Mouse (Mus musculus) right cerebral cortex, adult 18-20 months (tissue): Measurements from ENCODE around the gene Gas6.

Experiments
- DNase-seq: peaks from one replicate; pipeline ENCODE4 v3.0.0; 2022; ENCODE audit warnings: mixed read lengths

Gas6 gene

DNA sequence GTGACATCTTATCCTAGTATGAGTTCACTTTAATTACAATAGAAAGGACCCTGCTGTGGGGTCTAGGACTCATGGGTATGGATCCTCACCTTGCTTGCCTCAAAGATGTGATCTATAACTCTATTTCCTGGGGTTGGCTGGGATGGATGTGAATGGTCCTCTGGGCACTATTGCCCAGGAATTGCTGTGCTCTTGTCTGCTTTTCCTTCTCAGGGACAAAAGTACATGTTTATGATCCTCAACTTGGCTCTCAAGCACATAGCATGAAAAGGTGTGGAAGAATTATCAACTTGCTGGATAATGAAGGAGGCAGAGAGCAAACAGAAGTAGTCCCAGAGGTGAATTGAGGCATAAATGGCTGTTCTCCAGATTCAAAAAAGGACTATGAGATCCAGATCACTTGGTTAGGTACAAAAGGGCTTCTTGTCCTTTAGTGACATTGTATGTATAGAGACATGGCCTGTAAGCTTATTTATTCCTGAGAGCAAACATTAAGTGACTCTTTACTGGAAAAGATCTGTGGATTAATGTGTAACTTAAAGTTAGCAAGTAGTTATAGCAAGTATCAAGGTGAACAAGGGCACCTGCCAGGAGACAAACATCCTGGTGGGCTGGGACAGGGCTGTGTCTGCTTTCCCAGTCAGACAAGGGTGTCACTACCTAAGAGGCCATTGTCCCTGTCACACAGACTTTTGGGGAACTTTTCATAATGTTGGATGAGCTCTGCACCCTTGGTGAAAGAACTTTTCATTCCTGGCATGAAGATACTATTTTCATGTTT, 10.8 kb upstream of the Gas6 start:
- no peak for DNase-seq

DNA sequence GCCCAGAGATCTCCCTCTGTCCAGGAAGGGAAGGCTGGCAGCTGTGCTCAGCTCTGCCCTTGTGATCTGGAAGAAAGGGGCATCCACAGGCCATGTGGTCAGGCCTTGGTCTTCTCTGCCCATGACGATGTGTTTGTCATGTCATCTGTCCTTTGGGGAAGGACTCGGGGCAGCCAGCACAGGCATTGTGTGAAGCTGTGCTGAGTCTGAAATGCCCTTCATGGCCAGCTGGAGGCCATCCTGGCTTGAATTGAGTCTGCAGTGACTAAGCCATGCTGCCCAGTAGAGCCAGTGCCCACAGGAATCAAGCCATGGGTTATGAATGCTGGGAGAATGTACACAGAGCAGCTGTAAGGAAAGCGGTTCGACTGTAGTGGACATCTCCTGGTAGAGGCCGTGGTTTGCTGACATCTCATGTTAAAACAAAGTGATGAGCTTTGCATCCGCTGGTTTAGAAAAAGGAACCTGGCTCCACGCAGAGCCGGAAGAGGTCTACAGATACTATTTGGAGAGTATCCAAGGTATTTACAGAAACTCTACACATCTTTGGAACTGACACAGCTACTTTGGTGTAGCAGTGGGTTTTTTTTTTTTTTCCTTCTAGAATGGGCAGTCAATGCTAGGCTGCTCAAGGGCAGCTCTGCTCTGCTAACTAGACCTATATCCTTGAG, 9.8 kb upstream of the Gas6 start:
- no peak for DNase-seq

DNA sequence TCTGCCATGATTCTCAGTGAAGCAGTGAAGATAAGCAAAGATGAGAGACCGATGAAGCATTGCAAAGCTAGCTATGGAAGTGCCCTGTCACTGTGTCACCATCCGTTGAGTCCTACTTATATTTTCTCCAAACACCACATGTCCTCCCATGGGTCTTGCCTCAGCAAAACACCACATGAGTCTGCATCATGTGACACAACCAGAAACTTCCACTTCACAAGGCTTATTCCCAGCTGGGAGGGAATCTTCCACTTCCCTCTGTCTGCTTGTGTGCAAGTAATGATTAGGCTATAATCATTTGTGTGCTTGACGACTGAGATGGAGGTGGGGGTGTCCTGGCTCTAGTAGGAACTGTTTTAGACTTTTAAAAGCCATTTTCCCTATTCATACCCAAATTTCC, 6.9 kb upstream of the Gas6 start:
- no peak for DNase-seq

DNA sequence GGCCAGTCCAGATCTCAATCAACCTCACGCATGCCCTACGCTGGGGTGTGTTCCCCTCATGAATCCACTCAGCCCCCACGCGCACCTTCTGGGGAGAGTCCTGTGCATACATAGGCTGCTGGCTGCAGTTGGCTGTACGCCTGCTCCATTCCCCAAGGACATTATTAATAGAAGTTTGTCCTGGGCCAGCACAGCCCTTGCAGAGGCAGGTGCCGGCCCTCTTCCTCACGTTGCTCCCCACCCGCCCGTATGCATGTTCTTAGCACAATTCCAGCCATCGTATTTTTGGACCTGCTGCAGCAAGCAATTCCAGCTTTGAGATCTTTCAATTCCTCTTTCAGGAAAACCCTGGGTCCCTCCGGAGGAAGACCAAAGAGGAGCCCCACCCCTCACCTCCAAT, 1.3 kb downstream of the Gas6 start:
- no peak for DNase-seq

DNA sequence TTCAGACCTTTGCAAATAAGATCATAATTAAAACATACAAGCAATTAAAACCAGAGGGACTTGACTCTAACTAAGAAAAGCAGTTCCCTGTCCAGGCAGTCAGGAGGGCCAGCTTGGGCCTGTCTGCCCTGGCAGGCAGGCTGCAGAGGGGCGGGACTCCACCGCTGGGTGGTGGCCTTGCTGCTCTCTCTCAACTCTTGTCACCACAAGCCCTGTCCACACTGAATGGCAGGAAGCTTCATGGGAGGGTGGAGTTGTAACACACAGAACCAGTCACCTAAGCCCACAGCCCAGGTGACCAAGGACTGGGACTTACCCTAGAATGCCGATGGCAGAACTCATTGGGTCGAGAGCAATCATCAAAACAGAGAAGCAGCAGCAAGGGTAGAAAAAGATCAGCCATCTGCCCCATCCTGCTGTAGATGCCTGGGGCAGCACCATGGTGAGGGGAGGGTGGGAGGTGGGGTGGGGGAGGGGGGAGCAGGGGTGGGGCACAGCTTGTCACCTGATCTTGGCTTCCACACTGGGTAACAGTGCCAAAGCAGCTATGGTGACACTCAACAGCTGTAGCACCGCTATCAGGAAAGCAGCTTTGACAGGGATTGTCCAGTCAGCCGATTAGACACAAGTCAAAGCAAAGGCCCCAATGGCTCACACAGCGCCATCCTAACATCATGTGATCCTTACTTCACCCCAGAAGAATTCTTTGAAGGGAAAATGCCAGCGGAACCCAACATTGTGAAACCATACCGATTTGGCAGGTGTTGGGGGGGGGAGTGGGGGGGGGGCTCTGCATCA, 1.9 kb downstream of the Gas6 start:
- no peak for DNase-seq

DNA sequence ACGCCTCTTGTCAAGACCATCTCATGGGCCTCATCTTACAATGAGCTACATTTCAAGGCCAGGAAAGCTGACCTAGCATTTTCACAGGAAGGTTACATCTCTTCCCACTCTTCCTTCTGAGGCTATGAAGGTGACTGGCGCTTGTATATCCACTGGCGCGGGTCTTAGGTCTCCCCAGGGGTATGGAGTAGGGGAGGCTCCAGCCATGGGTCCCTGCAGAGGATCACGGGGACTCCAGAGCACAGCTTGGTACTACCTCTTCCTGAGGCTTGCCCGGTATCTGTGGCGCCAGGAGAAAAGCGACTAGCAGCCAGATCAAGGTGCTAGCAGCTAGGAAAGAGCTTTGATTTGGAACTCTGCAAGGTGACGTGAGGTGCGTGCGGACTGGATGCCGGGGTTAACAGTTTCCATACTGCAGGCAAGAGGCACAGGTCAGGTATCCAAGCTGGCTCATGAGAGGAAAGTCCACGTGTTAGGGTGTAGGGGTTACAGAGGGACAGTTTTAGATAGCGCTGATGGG, 2.7 kb downstream of the Gas6 start:
- DNase-seq, result no peak

DNA sequence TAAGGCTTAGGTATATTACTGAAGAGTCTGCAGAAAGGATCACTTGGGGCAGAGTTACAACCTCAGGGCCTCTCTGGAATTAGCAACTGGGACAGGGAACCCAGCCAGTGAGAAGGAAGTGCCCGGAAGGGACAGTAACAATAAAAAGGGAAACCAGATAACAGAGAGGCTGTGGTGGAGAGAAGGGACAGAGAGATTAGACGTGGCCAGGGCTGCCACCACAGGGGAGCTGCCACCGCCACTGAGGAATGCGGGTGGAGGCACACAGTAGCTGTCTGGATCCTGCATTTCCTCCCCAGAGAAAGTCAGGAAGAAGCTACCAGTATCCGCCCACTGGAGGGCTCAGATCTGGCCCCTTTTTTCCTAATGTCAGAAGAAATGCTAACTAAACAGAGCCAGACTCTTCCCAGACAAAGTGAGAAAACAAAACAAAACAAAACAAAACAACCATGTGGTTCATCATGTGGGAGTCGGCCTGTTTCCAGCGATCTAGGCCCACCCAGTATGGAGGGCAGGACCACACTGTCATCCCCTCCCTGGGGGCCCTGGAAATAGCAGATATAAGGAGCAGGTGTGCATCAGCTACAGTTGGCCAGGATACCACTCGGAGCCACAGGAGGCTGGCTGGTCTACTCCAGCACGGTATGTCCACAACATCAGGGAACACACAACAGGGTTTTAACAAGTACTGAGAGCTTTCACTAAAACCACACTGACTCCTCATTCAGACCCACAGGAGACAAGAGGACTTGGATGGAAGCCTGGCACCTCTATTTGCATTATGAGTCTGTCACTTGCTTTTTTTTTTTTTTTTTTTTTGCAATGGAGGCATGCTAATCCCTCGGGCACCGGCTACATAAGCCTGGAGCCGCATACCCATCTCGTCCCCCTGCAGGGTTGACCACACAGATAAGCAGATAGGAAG, 4.0 kb downstream of the Gas6 start:
- no peak for DNase-seq

DNA sequence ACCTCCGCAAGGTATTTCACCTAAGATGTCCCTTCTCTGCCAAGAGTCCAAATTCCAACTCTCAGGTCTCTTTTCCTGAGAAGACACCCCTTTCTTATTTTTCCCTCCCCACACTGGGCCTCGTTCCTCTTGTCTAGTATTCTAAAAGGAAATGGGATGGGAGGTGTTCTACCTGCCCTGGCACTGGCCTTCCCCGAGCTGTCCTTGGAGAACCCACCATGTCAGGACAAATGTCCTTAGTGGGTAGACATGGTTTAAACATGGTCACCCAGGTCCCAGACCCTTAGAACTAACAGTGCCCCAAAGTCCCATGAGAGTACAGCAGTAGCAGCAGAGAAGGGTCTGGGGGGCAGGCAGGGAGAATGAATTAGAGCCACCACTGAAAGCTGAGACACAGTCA, 4.9 kb downstream of the Gas6 start:
- no peak for DNase-seq

DNA sequence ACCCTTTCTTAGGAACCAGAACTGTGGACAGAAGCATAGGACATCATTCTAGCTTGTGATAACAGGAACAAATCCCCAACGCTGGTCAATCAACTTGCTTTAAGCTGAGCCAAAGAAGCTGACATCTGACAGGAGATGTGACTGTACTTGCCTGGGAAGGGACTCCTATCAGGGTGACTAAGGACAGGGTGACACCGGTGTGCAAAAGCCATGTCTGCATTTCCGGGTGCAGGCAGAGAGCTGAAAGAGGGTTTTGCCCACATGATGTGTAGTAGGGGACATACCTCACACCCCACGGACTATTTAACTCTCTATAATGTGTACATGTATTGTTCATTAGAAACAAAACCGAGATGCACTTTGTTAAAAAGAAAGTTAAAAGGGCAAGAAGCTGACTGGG, 11.1 kb downstream of the Gas6 start:
- DNase-seq, result no peak

DNA sequence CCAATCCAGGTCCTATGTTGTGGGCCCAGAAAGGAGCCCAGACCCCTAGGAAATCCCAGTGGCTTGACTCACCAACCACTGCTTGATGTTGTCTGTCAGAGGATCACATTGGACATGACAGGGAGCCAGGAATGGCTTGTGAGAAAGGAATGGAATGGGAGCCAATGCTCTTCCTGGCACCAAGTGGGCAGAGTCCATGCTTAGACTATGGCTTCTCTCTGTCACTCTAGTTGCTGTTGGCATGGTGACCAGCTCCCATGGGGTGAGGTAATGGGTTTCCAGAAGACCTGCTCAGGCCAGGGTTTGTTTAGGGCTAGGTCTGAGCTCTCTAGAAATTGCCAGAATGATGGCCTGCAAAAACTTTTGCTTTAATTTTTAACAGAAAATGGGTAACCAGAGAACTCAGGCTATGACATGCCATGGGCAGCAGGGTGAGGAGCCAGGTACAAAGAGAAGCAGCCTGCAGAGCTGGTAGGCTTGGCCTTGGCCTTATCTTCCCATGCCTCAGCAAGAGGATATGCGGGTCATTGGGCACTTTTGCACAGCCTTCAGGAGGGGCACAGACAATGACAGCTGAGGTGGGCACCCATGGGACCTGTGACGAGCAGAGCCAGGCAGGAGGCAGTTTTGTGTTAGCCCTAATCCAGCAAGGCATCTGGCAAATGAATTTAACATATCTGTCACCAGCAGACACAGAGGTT, 12.0 kb downstream of the Gas6 start:
- no peak for DNase-seq

DNA sequence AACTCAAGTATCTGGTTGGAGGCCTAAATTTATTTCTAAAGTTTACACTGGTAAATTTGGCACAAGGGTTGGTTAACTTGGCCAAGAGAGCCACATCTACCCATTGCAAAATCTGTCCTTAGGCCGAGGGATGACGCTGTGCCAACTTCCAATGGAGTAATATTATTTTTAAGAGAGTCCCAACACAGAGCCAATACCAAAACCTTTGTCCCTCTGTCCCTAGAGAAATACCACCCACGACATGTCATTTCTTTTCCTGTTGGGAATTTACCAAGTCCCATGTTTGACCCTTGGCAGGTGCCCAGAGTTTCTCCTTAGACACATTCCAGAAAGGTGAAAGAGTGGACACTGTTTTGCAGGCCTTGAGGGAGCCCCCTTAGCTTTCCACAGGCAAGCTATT, 12.7 kb downstream of the Gas6 start:
- DNase-seq, result no peak

DNA sequence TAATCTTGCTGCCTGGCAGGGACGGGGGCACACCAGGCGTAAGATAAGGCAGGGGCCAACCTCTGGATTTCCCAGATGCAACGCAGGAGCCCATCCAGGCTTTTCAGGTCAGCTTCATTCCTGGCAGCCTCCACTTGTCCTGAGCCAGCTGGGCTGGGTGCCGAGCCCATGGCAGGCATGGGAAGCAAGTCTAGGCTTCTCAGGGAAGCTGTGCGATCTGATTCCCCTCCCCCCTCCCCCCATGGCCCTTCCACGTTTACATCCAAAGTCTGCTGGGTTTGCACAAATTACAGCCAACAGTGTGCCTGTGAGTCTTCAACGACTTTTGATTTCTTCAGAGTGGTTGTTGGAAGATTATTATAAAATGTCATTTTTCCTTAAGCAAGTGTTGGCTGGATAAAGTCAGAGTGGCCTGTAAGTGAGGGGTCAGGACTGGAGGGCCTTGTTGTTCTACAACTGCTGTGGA, 13.2 kb downstream of the Gas6 start:
- DNase-seq, result no peak

DNA sequence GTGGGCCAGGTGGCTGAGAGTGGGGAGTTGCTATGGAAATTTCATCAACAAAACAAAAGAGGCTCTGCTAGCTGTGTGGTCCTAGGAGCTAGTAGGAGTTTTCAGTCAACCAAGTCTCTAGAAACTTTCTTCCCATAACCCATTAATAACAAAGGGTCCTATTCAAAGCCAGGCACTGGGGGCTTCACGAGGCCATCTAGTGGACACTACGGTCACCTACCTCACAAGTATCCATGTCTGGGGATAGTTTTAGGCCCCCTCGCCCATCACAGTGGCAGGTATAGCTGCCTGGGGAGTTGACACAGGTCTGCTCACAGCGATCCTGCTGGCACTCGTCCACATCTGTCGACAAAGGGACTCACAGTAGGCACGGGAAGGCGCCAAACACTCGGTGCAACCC, 18.4 kb downstream of the Gas6 start:
- DNase-seq, result no peak

DNA sequence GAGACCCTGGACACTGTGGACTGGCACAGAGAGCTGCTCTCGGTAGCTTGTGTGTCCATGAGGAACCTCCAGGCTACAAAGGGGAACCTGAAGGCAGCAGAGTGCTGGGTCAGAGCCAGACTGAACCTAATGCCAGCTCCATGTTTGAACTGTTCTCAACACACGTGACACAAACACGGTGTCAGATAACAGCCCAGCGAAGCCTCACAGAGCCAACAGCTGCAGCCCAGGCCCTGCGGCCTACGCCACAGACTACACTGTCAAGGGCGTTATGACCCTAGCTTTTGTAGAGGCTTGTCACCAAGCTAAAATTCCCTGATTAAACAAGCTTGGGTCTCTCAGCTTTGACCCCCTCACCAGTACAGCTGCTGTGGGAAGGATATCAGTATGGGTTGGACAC, 22.0 kb downstream of the Gas6 start:
- DNase-seq, result no peak

DNA sequence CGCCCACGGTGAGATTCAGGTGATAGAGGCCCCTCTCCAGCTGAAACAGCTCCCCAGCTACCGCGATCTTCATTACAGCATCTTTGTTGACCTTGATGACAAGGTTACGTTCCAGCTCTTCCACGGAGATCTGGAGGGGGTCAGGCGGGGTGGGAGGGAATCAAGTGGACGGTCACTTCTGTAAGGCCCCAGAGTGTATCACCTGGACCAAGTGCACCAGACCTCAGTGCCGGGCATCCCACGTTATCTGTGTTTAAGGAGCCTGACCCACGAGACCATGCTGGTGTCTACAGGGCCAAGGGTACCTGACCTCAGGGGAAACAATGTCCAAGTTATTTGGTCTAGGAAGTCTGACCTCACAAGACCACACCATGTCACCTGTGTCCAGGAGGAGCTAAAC, 22.8 kb downstream of the Gas6 start:
- DNase-seq, result no peak

DNA sequence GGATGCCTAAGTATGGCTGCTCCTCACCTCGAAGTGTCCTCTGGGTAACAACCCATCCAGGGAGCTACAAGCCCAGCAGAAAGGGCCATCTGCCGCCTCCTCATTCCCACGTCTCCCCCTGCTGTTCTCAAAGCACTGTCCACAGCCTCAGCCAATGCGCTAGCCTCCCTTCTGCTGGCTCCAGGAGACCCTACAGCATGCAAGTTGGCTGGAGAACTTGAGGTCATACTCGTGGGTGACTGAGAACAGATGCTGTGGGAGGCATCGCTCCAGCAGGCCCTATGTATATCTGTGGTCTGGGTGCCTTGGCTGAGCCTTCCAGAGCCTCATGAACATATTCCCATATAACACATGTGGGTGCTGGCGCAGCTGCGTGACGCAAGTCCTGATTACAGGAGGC, 25.6 kb downstream of the Gas6 start:
- peak; percentile 55 for DNase-seq

DNA sequence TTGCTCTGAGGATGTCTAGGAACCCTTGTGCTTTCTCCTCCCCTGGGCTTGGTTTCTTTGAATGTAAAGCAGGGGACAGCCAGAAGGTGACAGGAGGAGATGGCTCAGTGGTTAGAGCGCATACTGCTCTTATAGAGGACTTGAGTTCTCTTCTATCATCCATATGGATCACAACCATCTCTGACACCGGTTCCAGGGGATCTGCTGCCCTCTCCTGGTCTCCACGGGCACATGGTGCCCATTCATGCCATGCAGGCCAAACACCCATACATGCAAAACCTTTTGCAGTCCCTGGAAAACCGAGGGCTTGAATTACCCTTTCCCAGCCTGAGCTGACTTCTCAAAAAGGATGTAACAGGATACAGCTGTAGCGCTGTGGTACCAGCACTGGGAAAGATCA, 27.3 kb downstream of the Gas6 start:
- no peak for DNase-seq

DNA sequence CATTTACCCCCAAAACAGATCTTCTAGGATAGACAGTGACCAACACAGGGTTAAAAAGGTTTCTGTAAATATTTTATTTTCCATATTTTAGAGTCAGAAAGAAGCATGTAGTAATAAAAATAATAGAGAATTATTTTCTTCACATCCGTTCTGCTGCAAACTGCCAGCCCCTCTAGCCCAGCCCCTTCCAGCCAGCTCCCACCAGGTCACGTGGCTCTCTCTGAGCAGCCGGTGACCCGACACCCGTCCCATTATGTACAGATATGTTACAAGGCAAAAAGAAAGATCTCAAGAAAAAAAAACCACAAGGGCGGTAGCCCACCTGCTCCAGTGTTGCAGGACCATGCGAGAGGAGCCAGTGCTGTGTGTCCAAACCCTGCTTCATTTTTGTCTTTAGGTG, 29.0 kb downstream of the Gas6 start:
- DNase-seq, result no peak

DNA sequence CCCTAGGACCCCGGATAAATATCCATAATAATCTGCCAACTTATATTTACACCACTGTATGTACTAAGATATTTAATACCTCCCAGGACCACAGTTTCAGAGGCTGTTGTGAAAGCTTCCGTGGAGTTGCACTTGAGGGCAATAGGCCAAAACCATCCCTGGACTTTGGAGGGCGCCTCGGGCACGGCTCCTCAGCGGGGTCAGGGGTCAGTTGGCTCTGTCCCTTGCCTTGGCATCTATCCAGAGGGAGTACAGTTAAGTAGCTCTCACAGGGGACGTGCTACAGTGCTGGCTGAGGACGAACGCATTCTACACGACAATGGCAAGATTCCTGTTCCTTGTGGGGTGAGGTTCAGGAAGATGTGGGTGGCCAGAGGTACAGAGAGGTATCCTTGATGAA, 31.9 kb downstream of the Gas6 start:
- peak; percentile 13 for DNase-seq

DNA sequence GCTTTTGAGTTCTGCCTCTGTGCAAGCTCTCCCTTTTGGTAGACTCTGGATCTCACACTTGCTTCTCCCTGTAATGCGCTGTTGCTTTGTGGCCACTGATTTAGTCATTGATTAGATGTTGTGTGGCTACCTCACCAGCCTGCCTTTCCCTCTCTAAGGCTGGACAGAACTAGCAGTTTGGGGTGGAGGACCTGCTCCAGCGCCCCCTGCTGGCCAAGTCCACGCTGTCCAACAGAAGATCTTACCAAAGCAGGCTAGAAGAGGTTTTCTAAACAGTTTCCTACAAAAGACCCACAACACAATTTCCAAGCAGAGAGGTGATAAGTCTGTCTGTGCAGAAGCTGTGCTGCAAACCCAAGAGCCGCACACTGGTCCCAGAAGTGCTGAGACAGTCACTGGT, 32.4 kb downstream of the Gas6 start:
- peak; percentile 64 for DNase-seq

DNA sequence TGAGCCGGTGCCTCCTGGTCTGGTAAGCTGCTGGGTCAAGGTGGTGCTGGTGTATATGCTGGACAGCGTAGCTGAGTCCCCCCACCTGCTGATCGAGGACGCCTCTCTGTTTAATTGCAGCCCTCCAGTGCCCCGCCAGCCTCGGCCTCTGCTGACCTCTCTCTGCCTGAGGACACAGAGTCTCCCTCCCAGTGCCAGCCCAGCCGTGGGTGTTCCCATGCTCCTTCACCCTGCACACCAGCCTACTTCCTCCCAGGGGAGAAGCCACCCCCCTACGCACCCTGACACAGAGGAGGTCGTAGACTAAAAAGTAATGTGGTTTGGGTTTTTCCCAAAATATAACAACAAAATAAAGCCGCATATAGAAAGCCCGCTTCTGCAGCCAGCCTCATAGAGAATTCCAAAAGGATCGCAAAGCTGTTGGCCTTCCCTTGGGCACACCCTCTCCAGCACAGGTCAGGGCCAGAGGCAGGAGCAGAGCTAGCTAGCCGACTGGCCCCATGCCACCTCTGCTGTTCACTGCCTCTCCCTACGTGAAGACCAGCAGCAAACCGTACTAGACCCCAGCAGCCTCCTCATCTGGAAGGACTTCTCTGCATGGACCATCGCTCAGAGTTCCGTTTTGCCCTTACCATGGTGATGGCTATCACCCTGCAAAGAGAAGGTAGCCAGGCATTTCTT, 33.1 kb downstream of the Gas6 start:
- no peak for DNase-seq
